In the genomic region with DNA sequence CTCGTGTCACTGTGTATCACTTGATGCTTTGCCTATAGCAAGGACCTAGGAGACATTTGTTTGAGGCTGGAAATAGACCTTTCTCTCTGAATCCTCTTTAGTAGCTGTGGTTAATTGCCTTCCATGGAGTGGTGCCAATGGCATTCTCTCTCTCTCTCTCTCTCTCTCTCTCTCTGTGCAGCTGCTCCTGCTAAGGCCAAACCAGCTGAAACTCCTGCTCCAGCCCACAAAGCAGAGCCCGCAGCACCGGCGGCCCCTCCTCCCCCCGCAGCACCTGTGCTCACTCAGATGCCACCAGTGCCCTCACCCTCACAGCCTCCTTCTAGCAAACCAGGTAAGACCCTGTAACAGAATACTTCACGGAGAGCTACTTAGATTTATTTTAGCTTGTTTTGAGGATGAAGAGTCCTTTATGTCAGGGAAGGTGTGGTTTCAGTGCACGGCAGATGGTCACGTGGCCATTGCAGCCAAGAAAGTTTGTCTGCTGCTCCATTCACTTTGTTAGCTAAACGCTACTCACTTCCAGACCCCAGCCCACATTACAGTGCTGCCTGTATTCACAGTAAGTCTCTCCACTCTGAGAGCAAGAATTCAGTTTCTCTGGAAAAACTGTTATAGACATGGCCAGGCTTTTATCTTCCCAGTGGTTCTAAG, we compare ENCODE assay signal across 25 mouse cellular contexts. TPM values are rescaled to one million over a fixed set of nuclear protein-coding genes. Genes with fewer than 3 reads are reported as not detected.
DNase-seq lines count a peak whose midpoint lies in the region; ATAC-seq and TF ChIP-seq lines count a peak whose summit lies in the region.
"Had no signal": no experiment of that assay in that cellular context is flagged by ENCODE, and none has a peak within 500 bp of the region (broad histone marks: within the 10 kb centered on the region; RNA-seq: fewer than 3 reads in every experiment).

No protein-coding gene starts in this region.

- TF ChIP-seq CTCF in thymus, adult 2 months (IDR thresholded peaks at IDR 0.05; ENCODE audit: borderline replicate concordance, control insufficient read depth, extremely low read depth, insufficient read depth, low read length, poor library complexity) = no peak

- ATAC-seq in embryonic facial prominence, embryonic 14.5 days (ENCODE audit: low read depth) = peak; percentile 72; the same call in 1 of the 2 replicates
- ATAC-seq in neural tube, embryonic 13.5 days (ENCODE audit: low read depth) = peak; percentile 59; the same call in 1 of the 2 replicates
- ATAC-seq in neural tube, embryonic 15.5 days (ENCODE audit: low FRiP score) = no peak
- ATAC-seq: forebrain, postnatal 0 days; liver, postnatal 0 days had no signal

- no peak for TF ChIP-seq POLR2A in thymus, adult 2 months (IDR thresholded peaks at IDR 0.05; ENCODE audit: control insufficient read depth, extremely low read depth, insufficient read depth, low read length, poor library complexity)

- no peak overlapping the region for H3K4me2 ChIP-seq in embryonic facial prominence, embryonic 14.5 days (ENCODE audit: low read depth, low read length)
- no peak overlapping the region for H3K4me2 ChIP-seq in neural tube, embryonic 13.5 days
- no peak overlapping the region for H3K4me2 ChIP-seq in neural tube, embryonic 15.5 days
- H3K4me2 ChIP-seq: heart, embryonic 12.5 days; midbrain, embryonic 11.5 days had no signal

- no peaks in the 10 kb centered on the region for H3K9me3 ChIP-seq in embryonic facial prominence, embryonic 14.5 days (ENCODE audit: control insufficient read depth, low read length)
- no peaks in the 10 kb centered on the region for H3K9me3 ChIP-seq in embryonic facial prominence, embryonic 10.5 days
- no peaks in the 10 kb centered on the region for H3K9me3 ChIP-seq in neural tube, embryonic 13.5 days
- no peaks in the 10 kb centered on the region for H3K9me3 ChIP-seq in neural tube, embryonic 15.5 days (replicated peaks)
- H3K9me3 ChIP-seq: heart, embryonic 12.5 days had no signal

- WGBS in embryonic facial prominence, embryonic 14.5 days = 86% methylated on average over 9 of the region's 9 CpGs
- WGBS in embryonic facial prominence, embryonic 10.5 days = 94% methylated on average over 9 of the region's 9 CpGs
- WGBS in neural tube, embryonic 13.5 days = 79% methylated on average over 9 of the region's 9 CpGs
- WGBS in neural tube, embryonic 15.5 days = 71% methylated on average over 9 of the region's 9 CpGs
- 21% methylated on average over 9 of the region's 9 CpGs for WGBS in thymus, adult 2 months

- H3K27ac ChIP-seq in embryonic facial prominence, embryonic 14.5 days (replicated peaks; ENCODE audit: low read depth, low read length) = no peak overlapping the region
- H3K27ac ChIP-seq in embryonic facial prominence, embryonic 10.5 days (replicated peaks) = no peak overlapping the region
- no peak overlapping the region for H3K27ac ChIP-seq in neural tube, embryonic 13.5 days (replicated peaks)
- H3K27ac ChIP-seq in neural tube, embryonic 15.5 days (replicated peaks) = no peak overlapping the region
- no peak overlapping the region for H3K27ac ChIP-seq in thymus, adult 2 months (ENCODE audit: control insufficient read depth, insufficient read depth, low read length)

- no peaks in the 10 kb centered on the region for H3K4me1 ChIP-seq in embryonic facial prominence, embryonic 14.5 days (ENCODE audit: control insufficient read depth, insufficient read depth, low read length)
- no peaks in the 10 kb centered on the region for H3K4me1 ChIP-seq in embryonic facial prominence, embryonic 10.5 days
- peaks cover 12% of the 10 kb centered on the region; the same call in 1 of the 2 replicates for H3K4me1 ChIP-seq in neural tube, embryonic 13.5 days (replicated peaks)
- no peaks in the 10 kb centered on the region for H3K4me1 ChIP-seq in neural tube, embryonic 15.5 days
- peaks cover 21% of the 10 kb centered on the region for H3K4me1 ChIP-seq in thymus, adult 2 months (replicated peaks; ENCODE audit: control insufficient read depth, insufficient read depth, low read length)

- H3K36me3 ChIP-seq in embryonic facial prominence, embryonic 14.5 days (ENCODE audit: control insufficient read depth, insufficient read depth, low read length) = peaks cover 85% of the 10 kb centered on the region
- H3K36me3 ChIP-seq in embryonic facial prominence, embryonic 10.5 days (replicated peaks) = peaks cover 100% of the 10 kb centered on the region
- peaks cover 86% of the 10 kb centered on the region for H3K36me3 ChIP-seq in neural tube, embryonic 13.5 days
- H3K36me3 ChIP-seq in neural tube, embryonic 15.5 days = peaks cover 74% of the 10 kb centered on the region
- peaks cover 45% of the 10 kb centered on the region for H3K36me3 ChIP-seq in thymus, adult 2 months (ENCODE audit: control insufficient read depth, insufficient read depth, low read length)

- no peak for DNase-seq in embryonic facial prominence, embryonic 14.5 days (ENCODE audit: low spot score)
- no peak for DNase-seq in embryonic facial prominence, embryonic 10.5 days (ENCODE audit: low spot score)
- DNase-seq in thymus, adult 2 months = peak; percentile 70
- DNase-seq in thymus, postnatal 4 days = peak; percentile 77
- no peak for DNase-seq in kidney, postnatal 10 days
- DNase-seq in retina, embryonic 14.5 days (ENCODE audit: low spot score) = no peak
- DNase-seq: adrenal gland, adult 2 months; cerebellum, adult 8-10 months; cerebellum, postnatal 36 days; embryo, embryonic 11 days; forebrain, postnatal 0 days; gastrocnemius, postnatal 14 days; heart, adult 18-20 months; heart, postnatal 10 days; kidney, adult 18-20 months; layer of hippocampus, adult 9-11 months; left cerebral cortex, postnatal 4 days; liver, postnatal 0 days; lung, postnatal 10 days had no signal

- no peak overlapping the region for H3K4me3 ChIP-seq in embryonic facial prominence, embryonic 14.5 days (ENCODE audit: low read depth, low read length)
- no peak overlapping the region for H3K4me3 ChIP-seq in embryonic facial prominence, embryonic 10.5 days
- H3K4me3 ChIP-seq in neural tube, embryonic 13.5 days = no peak overlapping the region
- H3K4me3 ChIP-seq in neural tube, embryonic 15.5 days (replicated peaks) = no peak overlapping the region
- H3K4me3 ChIP-seq in thymus, adult 2 months (ENCODE audit: control insufficient read depth, insufficient read depth, low read length) = no peak overlapping the region
- H3K4me3 ChIP-seq: heart, embryonic 12.5 days had no signal

- H3K27me3 ChIP-seq in embryonic facial prominence, embryonic 14.5 days (replicated peaks; ENCODE audit: control insufficient read depth, insufficient read depth, low read length) = no peaks in the 10 kb centered on the region
- H3K27me3 ChIP-seq in embryonic facial prominence, embryonic 10.5 days (replicated peaks; ENCODE audit: low read depth, poor library complexity, severe bottlenecking) = no peaks in the 10 kb centered on the region
- no peaks in the 10 kb centered on the region for H3K27me3 ChIP-seq in neural tube, embryonic 13.5 days
- H3K27me3 ChIP-seq in neural tube, embryonic 15.5 days (replicated peaks) = no peaks in the 10 kb centered on the region
- no peaks in the 10 kb centered on the region for H3K27me3 ChIP-seq in thymus, adult 2 months (ENCODE audit: control insufficient read depth, insufficient read depth, low read length)
- H3K27me3 ChIP-seq: heart, embryonic 12.5 days had no signal

- no peak overlapping the region for H3K9ac ChIP-seq in embryonic facial prominence, embryonic 14.5 days (ENCODE audit: low read depth, low read length)
- H3K9ac ChIP-seq in neural tube, embryonic 13.5 days = no peak overlapping the region
- no peak overlapping the region for H3K9ac ChIP-seq in neural tube, embryonic 15.5 days (replicated peaks)
- H3K9ac ChIP-seq: forebrain, postnatal 0 days; heart, embryonic 12.5 days; liver, postnatal 0 days had no signal

RNA-seq across cellular contexts. Expression of a gene that starts 11.3 kb away (rescaled TPM):
- 110 and 112 TPM in 2 replicates for polyA plus RNA-seq in embryonic facial prominence, embryonic 14.5 days (2014; fragmentation: Nextera tagmentation; extraction: Ambion mirVana)
- polyA plus RNA-seq in embryonic facial prominence, embryonic 10.5 days (2016; fragmentation: Nextera tagmentation; extraction: Ambion mirVana) = 106 TPM in 2 replicates
- polyA plus RNA-seq in neural tube, embryonic 13.5 days (2015; fragmentation: Nextera tagmentation; extraction: Ambion mirVana) = 108 and 116 TPM in 2 replicates
- 117 and 123 TPM in 2 replicates for polyA plus RNA-seq in neural tube, embryonic 15.5 days (2015; fragmentation: Nextera tagmentation; extraction: Ambion mirVana)
- polyA plus RNA-seq in thymus, adult 2 months (2012; rRNA removed) = 131 and 135 TPM in 2 replicates

RNA-seq across cellular contexts. Expression of a gene that starts 11.4 kb away (rescaled TPM):
- polyA plus RNA-seq in embryonic facial prominence, embryonic 14.5 days (2014; fragmentation: Nextera tagmentation; extraction: Ambion mirVana) = 2.9 and 3.9 TPM in 2 replicates
- 2.9 and 3.7 TPM in 2 replicates for polyA plus RNA-seq in embryonic facial prominence, embryonic 10.5 days (2016; fragmentation: Nextera tagmentation; extraction: Ambion mirVana)
- 3.9 and 5.4 TPM in 2 replicates for polyA plus RNA-seq in neural tube, embryonic 13.5 days (2015; fragmentation: Nextera tagmentation; extraction: Ambion mirVana)
- polyA plus RNA-seq in neural tube, embryonic 15.5 days (2015; fragmentation: Nextera tagmentation; extraction: Ambion mirVana) = 1.4 and 1.5 TPM in 2 replicates
- 2.6 and 4.4 TPM in 2 replicates for polyA plus RNA-seq in thymus, adult 2 months (2012; rRNA removed)

RNA-seq across cellular contexts. Expression of a gene that starts 29.1 kb away (rescaled TPM):
- polyA plus RNA-seq in embryonic facial prominence, embryonic 14.5 days (2014; fragmentation: Nextera tagmentation; extraction: Ambion mirVana) = 1.5 and 1.8 TPM in 2 replicates
- 2.0 and 2.2 TPM in 2 replicates for polyA plus RNA-seq in embryonic facial prominence, embryonic 10.5 days (2016; fragmentation: Nextera tagmentation; extraction: Ambion mirVana)
- polyA plus RNA-seq in neural tube, embryonic 13.5 days (2015; fragmentation: Nextera tagmentation; extraction: Ambion mirVana) = 24.0 and 28.7 TPM in 2 replicates
- 31.0 and 37.0 TPM in 2 replicates for polyA plus RNA-seq in neural tube, embryonic 15.5 days (2015; fragmentation: Nextera tagmentation; extraction: Ambion mirVana)
- polyA plus RNA-seq in thymus, adult 2 months (2012; rRNA removed) = 3.7 and 11.4 TPM in 2 replicates

RNA-seq across cellular contexts. Expression of a gene that starts 55.7 kb away (rescaled TPM):
- 18.0 and 20.2 TPM in 2 replicates for polyA plus RNA-seq in embryonic facial prominence, embryonic 14.5 days (2014; fragmentation: Nextera tagmentation; extraction: Ambion mirVana)
- 9.3 and 9.8 TPM in 2 replicates for polyA plus RNA-seq in embryonic facial prominence, embryonic 10.5 days (2016; fragmentation: Nextera tagmentation; extraction: Ambion mirVana)
- 11.6 and 12.6 TPM in 2 replicates for polyA plus RNA-seq in neural tube, embryonic 13.5 days (2015; fragmentation: Nextera tagmentation; extraction: Ambion mirVana)
- 9.5 and 11.1 TPM in 2 replicates for polyA plus RNA-seq in neural tube, embryonic 15.5 days (2015; fragmentation: Nextera tagmentation; extraction: Ambion mirVana)
- polyA plus RNA-seq in thymus, adult 2 months (2012; rRNA removed) = 1.3 and 2.1 TPM in 2 replicates
- polyA plus RNA-seq: inflammation-experienced regulatory T-cells, adult 6 months; liver, adult 2 months had no signal

Comparison
In these comparisons a context has a peak if more than half of its experiments do, and no peak if none do; other contexts are left out.
1. DNase-seq: peak in thymus, adult 2 months (single experiment) and thymus, postnatal 4 days (single experiment); none in embryonic facial prominence, embryonic 14.5 days (single experiment), embryonic facial prominence, embryonic 10.5 days (single experiment), kidney, postnatal 10 days (single experiment) and retina, embryonic 14.5 days (single experiment).